Mouse (Mus musculus) embryonic facial prominence, embryonic 10.5 days (tissue): ENCODE data around the gene Sh3rf1. TPM values are rescaled to one million over a fixed set of nuclear protein-coding genes. Genes with fewer than 3 reads are reported as not detected.
A peak's percentile ranks its signal among the peaks of the same experiment; 100 is the strongest.

Source experiments
- DNase-seq: peaks from one replicate; pipeline ENCODE4 v3.0.0-alpha.2; 2017; ENCODE audit warnings: low spot score
- H3K27ac ChIP-seq: fragments of 300-500 bp; sonication (generic); replicated peaks from 2 replicates; pipeline ENCODE4 v1.5.1; 2016; ENCODE audit warnings: mild to moderate bottlenecking
- H3K27me3 ChIP-seq: fragments of 300-500 bp; sonication (generic); replicated peaks from 2 replicates; pipeline ENCODE4 v1.6.1; 2016; ENCODE audit warnings: low read depth, mild to moderate bottlenecking; ENCODE audit not compliant: poor library complexity, severe bottlenecking
- H3K36me3 ChIP-seq: fragments of 300-500 bp; sonication (generic); replicated peaks from 2 replicates; pipeline ENCODE4 v1.6.1; 2016; ENCODE audit warnings: mild to moderate bottlenecking, moderate library complexity
- H3K4me1 ChIP-seq: fragments of 300-500 bp; sonication (generic); 2 replicates; pipeline ENCODE4 v1.6.1; 2016
- H3K4me3 ChIP-seq: fragments of 300-500 bp; sonication (generic); 2 replicates; pipeline ENCODE4 v1.5.1; 2016; ENCODE audit warnings: mild to moderate bottlenecking, moderate library complexity
- H3K9me3 ChIP-seq: fragments of 300-500 bp; sonication (generic); 2 replicates; pipeline ENCODE4 v1.6.1; 2016; ENCODE audit warnings: mild to moderate bottlenecking
- WGBS: fragments of 180-500 bp; shearing (Covaris S2); methylation state at CpG from one replicate; pipeline ENCODE4 v1.1.7; 2016; 5-methylcytosine and 5-hydroxymethylcytosine counted together
- polyA plus RNA-seq: library from polyadenylated mRNA; unstranded; fragments of >200 nt; fragmentation: Nextera tagmentation; extraction: Ambion mirVana; gene quantifications from 2 replicates; pipeline ENCODE4 v1.2.1, GENCODE M21; 2016

Sh3rf1 gene
- 17.0 and 17.4 TPM in 2 replicates for polyA plus RNA-seq

GRCm38 (mm10) chr8:61223729-61224379 is at the start of gene Sh3rf1:
Sh3rf1 (plus strand) TSS chr8:61223872.
- Histone ChIP-seq H3K4me3 (peak within 1 kb of the TSS; percentile 90), H3K27ac (peak within 1 kb of the TSS; percentile 96), H3K27me3 (no peaks in the 10 kb centered on the region), H3K36me3 (peaks cover 13% of the 10 kb centered on the region), H3K4me1 (peaks cover 53% of the 10 kb centered on the region), H3K9me3 (no peaks in the 10 kb centered on the region)
- WGBS = under 1% methylated on average over 84 of the region's 84 CpGs
- peak; percentile 88 for DNase-seq

- H3K4me3 ChIP-seq = no peak overlapping the region
- DNase-seq = no peak
- H3K27ac ChIP-seq = no peak overlapping the region
- H3K4me1 ChIP-seq = no peaks in the 10 kb centered on the region
- H3K36me3 ChIP-seq = no peaks in the 10 kb centered on the region
- no peaks in the 10 kb centered on the region for H3K27me3 ChIP-seq
- WGBS = 84% methylated on average over 7 of the region's 7 CpGs
- no peaks in the 10 kb centered on the region for H3K9me3 ChIP-seq
Observed at GRCm38 (mm10) chr8:61173921-61174492, 49.7 kb upstream of the Sh3rf1 start.

GRCm38 (mm10) chr8:61175876-61176275 is 47.8 kb upstream of the Sh3rf1 start:
- Histone ChIP-seq H3K36me3 (no peaks in the 10 kb centered on the region), H3K9me3 (no peaks in the 10 kb centered on the region), H3K4me1 (no peaks in the 10 kb centered on the region), H3K4me3 (no peak overlapping the region), H3K27me3 (no peaks in the 10 kb centered on the region), H3K27ac (no peak overlapping the region)
- WGBS = 93% methylated on average over 2 of the region's 2 CpGs
- no peak for DNase-seq

- H3K27me3 ChIP-seq = no peaks in the 10 kb centered on the region
- no peaks in the 10 kb centered on the region for H3K36me3 ChIP-seq
- DNase-seq = no peak
- H3K4me1 ChIP-seq = no peaks in the 10 kb centered on the region
- no peak overlapping the region for H3K4me3 ChIP-seq
- H3K9me3 ChIP-seq = no peaks in the 10 kb centered on the region
- 76% methylated on average over 12 of the region's 12 CpGs for WGBS
- no peak overlapping the region for H3K27ac ChIP-seq
Observed at GRCm38 (mm10) chr8:61177680-61178593, 45.7 kb upstream of the Sh3rf1 start.

GRCm38 (mm10) chr8:61178594-61179140 is 45.0 kb upstream of the Sh3rf1 start:
- Histone ChIP-seq H3K27me3 (no peaks in the 10 kb centered on the region), H3K4me1 (no peaks in the 10 kb centered on the region), H3K27ac (no peak overlapping the region), H3K9me3 (no peaks in the 10 kb centered on the region), H3K36me3 (no peaks in the 10 kb centered on the region), H3K4me3 (no peak overlapping the region)
- 73% methylated on average over 11 of the region's 11 CpGs for WGBS
- no peak for DNase-seq

GRCm38 (mm10) chr8:61181592-61181991 is 42.1 kb upstream of the Sh3rf1 start:
- WGBS = 84% methylated on average over 2 of the region's 2 CpGs
- no peaks in the 10 kb centered on the region for H3K27me3 ChIP-seq
- no peak overlapping the region for H3K27ac ChIP-seq

GRCm38 (mm10) chr8:61182020-61182419 is 41.7 kb upstream of the Sh3rf1 start:
- H3K4me1 ChIP-seq = 0 out of 2 replicates have a peak, but pooled peaks cover 3% of the 10 kb centered on the region
- no peaks in the 10 kb centered on the region for H3K36me3 ChIP-seq
- DNase-seq = no peak
- H3K9me3 ChIP-seq = no peaks in the 10 kb centered on the region
- H3K27me3 ChIP-seq = no peaks in the 10 kb centered on the region
- WGBS = 92% methylated on average over 4 of the region's 4 CpGs
- no peak overlapping the region for H3K27ac ChIP-seq
- no peak overlapping the region for H3K4me3 ChIP-seq

More at GRCm38 (mm10) chr8:61181592-61181991, 42.1 kb upstream of the Sh3rf1 start:
- Histone ChIP-seq H3K9me3 (no peaks in the 10 kb centered on the region), H3K4me1 (0 out of 2 replicates have a peak, but pooled peaks cover 3% of the 10 kb centered on the region), H3K36me3 (no peaks in the 10 kb centered on the region), H3K4me3 (no peak overlapping the region)
- no peak for DNase-seq

GRCm38 (mm10) chr8:61185274-61186198 is 38.1 kb upstream of the Sh3rf1 start:
- no peak overlapping the region for H3K27ac ChIP-seq
- 0 out of 2 replicates have a peak, but pooled peaks cover 3% of the 10 kb centered on the region for H3K4me1 ChIP-seq
- H3K4me3 ChIP-seq = no peak overlapping the region
- 82% methylated on average over 5 of the region's 5 CpGs for WGBS
- H3K27me3 ChIP-seq = no peaks in the 10 kb centered on the region
- H3K9me3 ChIP-seq = no peaks in the 10 kb centered on the region
- no peak for DNase-seq
- no peaks in the 10 kb centered on the region for H3K36me3 ChIP-seq

- Histone ChIP-seq H3K4me1 (no peaks in the 10 kb centered on the region), H3K4me3 (no peak overlapping the region), H3K27me3 (no peaks in the 10 kb centered on the region), H3K27ac (no peak overlapping the region), H3K9me3 (no peaks in the 10 kb centered on the region), H3K36me3 (no peaks in the 10 kb centered on the region)
- no peak for DNase-seq
- WGBS = 83% methylated on average over 5 of the region's 5 CpGs
Observed at GRCm38 (mm10) chr8:61194306-61194925, 29.3 kb upstream of the Sh3rf1 start.

- Histone ChIP-seq H3K27ac (no peak overlapping the region), H3K4me3 (no peak overlapping the region), H3K36me3 (no peaks in the 10 kb centered on the region), H3K27me3 (no peaks in the 10 kb centered on the region), H3K9me3 (no peaks in the 10 kb centered on the region), H3K4me1 (peaks cover 11% of the 10 kb centered on the region; the same call in 1 of the 2 replicates)
- no peak for DNase-seq
- 75% methylated on average over 6 of the region's 6 CpGs for WGBS
Observed at GRCm38 (mm10) chr8:61200254-61200887, 23.3 kb upstream of the Sh3rf1 start.
